Mouse (Mus musculus) neural tube, embryonic 11.5 days (tissue): ENCODE data around the gene Zswim5. TPM values are rescaled to one million over a fixed set of nuclear protein-coding genes. Genes with fewer than 3 reads are reported as not detected.
A peak's percentile ranks its signal among the peaks of the same experiment; 100 is the strongest.

Experiments
- ATAC-seq: fragments of 200-750 bp; cut with Nextera tagmentation; 2 replicates; pipeline ENCODE4 v1.8.0; 2017; ENCODE audit warnings: moderate number of reproducible peaks, mild to moderate bottlenecking, moderate TSS enrichment, moderate library complexity; ENCODE audit not compliant: insufficient read depth, low FRiP score, low TSS enrichment
- DNase-seq: peaks from one replicate; pipeline ENCODE4 v3.0.0-alpha.2; 2015; ENCODE audit warnings: low spot score
- H3K27ac ChIP-seq: fragments of 300-500 bp; sonication (generic); 2 replicates; pipeline ENCODE4 v1.5.1; 2014; ENCODE audit warnings: low read depth, mild to moderate bottlenecking, low read length
- H3K27me3 ChIP-seq: fragments of 300-500 bp; sonication (generic); 2 replicates; pipeline ENCODE4 v1.6.1; 2014; ENCODE audit warnings: mild to moderate bottlenecking, low read length, mixed read lengths; ENCODE audit not compliant: control insufficient read depth, insufficient read depth
- H3K36me3 ChIP-seq: fragments of 300-500 bp; sonication (generic); 2 replicates; pipeline ENCODE4 v1.6.1; 2014; ENCODE audit warnings: mild to moderate bottlenecking, low read length, moderate library complexity, mixed read lengths; ENCODE audit not compliant: control insufficient read depth, insufficient read depth
- H3K4me1 ChIP-seq: fragments of 300-500 bp; sonication (generic); 2 replicates; pipeline ENCODE4 v1.6.1; 2014; ENCODE audit warnings: low read length, mixed read lengths; ENCODE audit not compliant: control insufficient read depth, insufficient read depth
- H3K4me2 ChIP-seq: fragments of 300-500 bp; sonication (generic); 2 replicates; pipeline ENCODE4 v1.6.1; 2014; ENCODE audit warnings: low read depth, mild to moderate bottlenecking, moderate library complexity
- H3K4me3 ChIP-seq: fragments of 300-500 bp; sonication (generic); 2 replicates; pipeline ENCODE4 v1.5.1; 2014; ENCODE audit warnings: low read depth, low read length
- H3K9ac ChIP-seq: fragments of 300-500 bp; sonication (generic); 2 replicates; pipeline ENCODE4 v1.6.1; 2014; ENCODE audit warnings: mild to moderate bottlenecking, low read length
- H3K9me3 ChIP-seq: fragments of 300-500 bp; sonication (generic); 2 replicates; pipeline ENCODE4 v1.6.1; 2016; ENCODE audit warnings: low read length; ENCODE audit not compliant: control insufficient read depth
- WGBS: fragments of 180-500 bp; shearing (Covaris S2); extraction: QIAGEN DNeasy Blood & Tissue Kit; methylation state at CpG from one replicate; pipeline ENCODE4 v1.1.7; 2014; 5-methylcytosine and 5-hydroxymethylcytosine counted together
- polyA plus RNA-seq: library from polyadenylated mRNA; unstranded; fragments of >200 nt; fragmentation: Nextera tagmentation; extraction: Ambion mirVana; gene quantifications from 2 replicates; pipeline ENCODE4 v1.2.1, GENCODE M21; 2014

Zswim5 gene
- polyA plus RNA-seq, 1 experiment from 2014 or later = 13.6 TPM

DNA sequence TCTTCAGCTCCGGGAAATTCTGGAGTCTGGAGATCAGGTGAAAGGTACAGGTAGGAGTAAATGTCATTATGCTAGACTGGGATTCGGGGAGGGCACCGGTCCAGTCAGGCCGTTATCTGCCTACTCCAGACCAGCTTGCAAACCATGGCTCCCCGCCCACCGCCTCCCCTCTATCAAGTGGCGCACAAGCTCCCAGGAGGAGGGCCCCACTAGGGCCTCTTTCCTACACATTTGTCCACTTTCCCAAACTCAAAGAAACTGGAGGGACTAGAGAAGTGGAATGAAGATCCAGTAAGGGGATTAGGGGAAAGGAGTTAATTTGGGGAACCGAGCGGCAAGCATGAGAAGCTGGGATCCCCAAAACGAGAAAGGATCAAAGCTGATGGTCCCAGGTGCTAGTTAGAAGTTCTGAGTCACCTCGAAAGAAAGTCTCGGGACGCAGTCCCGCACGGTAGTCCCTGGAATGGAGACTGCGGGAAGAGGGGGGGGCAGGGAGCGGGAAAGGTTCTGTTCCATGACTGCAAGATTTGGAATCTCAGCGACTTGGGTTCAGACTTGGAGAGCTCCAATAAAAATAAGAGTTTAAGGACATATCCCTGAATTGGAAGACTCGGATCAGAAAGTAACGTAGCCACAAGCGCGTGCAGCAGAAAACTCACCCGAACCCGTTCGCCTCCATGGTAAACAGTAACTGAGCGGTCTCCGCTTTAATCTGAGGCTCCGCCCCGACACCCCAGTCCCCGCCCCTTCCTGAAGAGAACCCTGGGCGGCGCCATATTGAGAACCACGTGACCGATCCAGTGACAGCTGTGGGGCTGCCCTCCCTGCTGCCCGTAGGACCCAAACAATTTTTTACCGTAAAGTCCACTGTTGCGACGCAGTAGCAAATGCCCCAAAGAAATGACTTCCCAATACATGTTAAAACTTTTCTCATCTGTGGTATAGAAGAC, 116.8 kb downstream of the Zswim5 start, which contains the start of gene Urod:
Gene Urod, minus strand, starts transcription at position 742 of the 950 bp plus-strand sequence.
- Histone ChIP-seq H3K4me1 (peaks cover 17% of the 10 kb centered on the region), H3K27ac (peak within 1 kb of the TSS; percentile 82), H3K36me3 (peaks cover 2% of the 10 kb centered on the region; the same call in 1 of the 2 replicates), H3K9ac (peak within 1 kb of the TSS; percentile 84), H3K27me3 (no peaks in the 10 kb centered on the region), H3K9me3 (no peaks in the 10 kb centered on the region), H3K4me2 (peak within 1 kb of the TSS; percentile 99), H3K4me3 (peak within 1 kb of the TSS; percentile 98)
- peak; percentile 94 for DNase-seq
- ATAC-seq = peak; percentile 88
- WGBS = under 1% methylated on average over 38 of the region's 38 CpGs

DNA sequence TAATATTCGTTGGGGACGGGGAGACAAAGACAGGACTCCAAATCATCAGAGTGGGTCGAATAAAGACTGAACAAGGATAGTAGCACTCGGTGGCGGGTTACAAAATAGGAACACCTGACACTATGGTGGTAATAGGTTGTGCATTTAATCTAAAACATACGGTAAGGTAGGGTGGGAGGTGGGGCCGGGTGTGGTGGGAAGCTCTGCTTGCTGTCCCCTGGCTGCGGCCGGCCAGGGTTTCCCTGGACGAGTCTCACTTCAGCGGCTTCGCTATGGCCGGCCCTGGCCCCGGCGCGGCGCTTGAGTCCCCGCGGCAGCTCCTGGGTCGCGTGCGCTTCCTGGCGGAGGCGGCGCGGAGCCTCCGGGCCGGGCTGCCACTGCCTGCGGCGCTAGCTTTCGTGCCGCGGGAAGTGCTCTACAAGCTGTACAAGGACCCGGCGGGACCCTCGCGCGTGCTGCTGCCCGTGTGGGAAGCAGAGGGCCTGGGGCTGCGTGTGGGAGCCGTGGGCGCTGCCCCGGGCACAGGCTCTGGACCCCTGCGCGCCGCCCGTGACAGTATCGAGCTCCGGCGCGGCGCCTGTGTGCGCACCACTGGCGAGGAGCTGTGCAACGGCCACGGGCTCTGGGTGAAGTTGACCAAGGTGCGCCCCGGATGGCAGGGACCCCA, 118.1 kb downstream of the Zswim5 start, which contains the start of gene Hectd3:
Gene Hectd3, plus strand, starts transcription at position 187 of the 667 bp plus-strand sequence.
- H3K27me3 ChIP-seq = no peaks in the 10 kb centered on the region
- peak; percentile 65 for ATAC-seq
- WGBS = 1% methylated on average over 50 of the region's 58 CpGs
- H3K27ac ChIP-seq = peak within 1 kb of the TSS; percentile 82
- no peaks in the 10 kb centered on the region for H3K9me3 ChIP-seq
- peaks cover 2% of the 10 kb centered on the region; the same call in 1 of the 2 replicates for H3K36me3 ChIP-seq
- DNase-seq = peak; percentile 75
- peaks cover 17% of the 10 kb centered on the region for H3K4me1 ChIP-seq
- peak within 1 kb of the TSS; percentile 99 for H3K4me2 ChIP-seq
- H3K4me3 ChIP-seq = peak within 1 kb of the TSS; percentile 98
- peak within 1 kb of the TSS; percentile 84 for H3K9ac ChIP-seq

DNA sequence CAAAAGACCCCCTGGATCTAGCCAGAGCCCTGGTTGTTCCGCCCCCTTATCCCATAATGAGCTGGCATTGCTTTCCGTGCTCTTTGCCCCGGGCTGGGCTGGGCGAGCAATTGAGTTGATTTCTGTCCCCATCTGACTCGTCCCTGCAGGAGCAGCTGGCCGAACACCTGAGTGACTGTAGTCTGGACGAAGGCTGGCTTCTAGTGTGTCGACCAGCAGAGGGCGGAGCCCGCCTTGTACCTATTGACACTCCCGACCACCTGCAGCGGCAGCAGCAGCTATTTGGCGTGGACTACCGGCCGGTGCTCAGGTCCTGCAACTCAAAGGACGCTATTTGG, 118.6 kb downstream of the Zswim5 start:
- Histone ChIP-seq H3K27ac (peak overlapping the region; percentile 82; the same call in 1 of the 2 replicates), H3K4me3 (peak overlapping the region; percentile 98), H3K36me3 (peaks cover 2% of the 10 kb centered on the region; the same call in 1 of the 2 replicates), H3K4me2 (peak overlapping the region; percentile 99), H3K27me3 (no peaks in the 10 kb centered on the region), H3K4me1 (peaks cover 17% of the 10 kb centered on the region), H3K9ac (peak overlapping the region; percentile 84), H3K9me3 (no peaks in the 10 kb centered on the region)
- DNase-seq (peak; percentile 51), ATAC-seq (no peak; the same call in 1 of the 2 replicates)
- 0% methylated on average over 16 of the region's 16 CpGs for WGBS

GRCm38 (mm10) chr4:116999513-117000154, 122.5 kb downstream of the Zswim5 start:
- peaks cover 12% of the 10 kb centered on the region for H3K4me1 ChIP-seq
- no peaks in the 10 kb centered on the region for H3K27me3 ChIP-seq
- H3K4me2 ChIP-seq = no peak overlapping the region
- H3K4me3 ChIP-seq = no peak overlapping the region
- H3K9me3 ChIP-seq = no peaks in the 10 kb centered on the region
- H3K36me3 ChIP-seq = peaks cover 2% of the 10 kb centered on the region; the same call in 1 of the 2 replicates
- WGBS = 90% methylated on average over 17 of the region's 17 CpGs
- H3K9ac ChIP-seq = no peak overlapping the region
- H3K27ac ChIP-seq = no peak overlapping the region
- no peak for ATAC-seq
- DNase-seq = no peak

DNA sequence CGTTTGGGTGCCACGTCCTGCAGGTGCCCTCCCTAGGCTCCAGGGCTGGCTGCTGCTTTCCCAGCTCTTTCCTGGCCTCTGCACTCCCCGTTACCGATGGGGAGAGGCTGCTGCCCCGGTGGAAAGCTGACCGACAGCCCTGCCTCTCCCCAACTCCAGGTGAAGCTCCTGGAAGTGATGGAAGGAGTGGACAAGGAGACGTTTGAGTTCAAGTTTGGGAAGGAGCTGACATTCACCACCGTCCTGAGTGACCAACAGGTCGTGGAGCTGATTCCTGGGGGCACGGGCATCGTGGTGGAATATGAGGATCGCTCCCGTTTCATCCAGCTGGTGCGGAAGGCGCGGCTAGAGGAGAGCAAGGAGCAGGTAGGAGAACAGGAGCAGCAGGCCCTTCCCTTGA, 124.8 kb downstream of the Zswim5 start:
- H3K9ac ChIP-seq = no peak overlapping the region
- H3K27me3 ChIP-seq = no peaks in the 10 kb centered on the region
- H3K4me1 ChIP-seq = no peaks in the 10 kb centered on the region
- H3K4me2 ChIP-seq = no peak overlapping the region
- no peak overlapping the region for H3K27ac ChIP-seq
- no peak for DNase-seq
- no peaks in the 10 kb centered on the region for H3K9me3 ChIP-seq
- peaks cover 2% of the 10 kb centered on the region; the same call in 1 of the 2 replicates for H3K36me3 ChIP-seq
- ATAC-seq = no peak
- 92% methylated on average over 16 of the region's 16 CpGs for WGBS
- no peak overlapping the region for H3K4me3 ChIP-seq

DNA sequence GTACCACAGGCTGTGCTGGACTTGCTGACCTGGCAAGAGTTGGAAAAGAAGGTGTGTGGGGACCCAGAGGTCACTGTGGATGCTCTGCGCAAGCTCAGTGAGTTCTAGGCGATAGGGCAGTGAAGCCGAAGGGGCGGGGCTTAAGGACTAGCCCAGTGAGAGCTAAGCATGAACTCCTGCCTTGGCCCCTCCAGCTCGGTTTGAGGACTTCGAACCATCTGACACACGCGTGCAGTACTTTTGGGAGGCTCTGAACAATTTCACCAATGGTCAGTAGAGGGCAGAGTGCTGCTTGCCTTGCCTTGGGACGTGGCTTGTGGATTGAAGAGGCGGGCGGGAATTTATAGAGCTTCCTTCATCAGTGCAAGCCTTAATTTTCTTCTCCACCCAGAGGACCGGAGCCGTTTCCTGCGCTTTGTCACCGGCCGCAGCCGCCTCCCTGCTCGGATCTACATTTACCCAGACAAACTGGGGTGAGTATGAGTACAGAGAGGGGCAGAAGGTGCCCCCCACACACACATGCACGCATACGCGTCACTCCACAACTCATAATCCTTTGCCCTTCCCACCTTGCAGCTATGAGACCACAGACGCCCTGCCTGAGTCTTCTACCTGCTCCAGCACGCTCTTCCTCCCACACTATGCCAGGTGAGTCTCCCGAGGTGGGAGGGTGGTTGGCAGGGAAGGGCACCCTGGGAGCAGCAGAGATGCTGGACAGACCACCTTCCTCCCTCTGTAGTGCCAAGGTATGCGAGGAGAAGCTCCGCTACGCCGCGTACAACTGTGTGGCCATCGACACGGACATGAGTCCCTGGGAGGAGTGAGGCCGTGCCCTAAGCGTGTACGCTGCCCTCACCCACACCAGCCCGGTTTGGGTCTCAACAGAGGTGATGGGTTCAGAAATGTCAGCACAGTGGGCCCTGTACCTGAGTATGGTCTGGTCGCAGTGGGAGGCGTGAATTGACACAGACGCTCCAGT, 125.7 kb downstream of the Zswim5 start:
- H3K9me3 ChIP-seq = no peaks in the 10 kb centered on the region
- peak overlapping the region; percentile 3; the same call in 1 of the 2 replicates for H3K9ac ChIP-seq
- H3K27ac ChIP-seq = no peak overlapping the region
- no peaks in the 10 kb centered on the region for H3K4me1 ChIP-seq
- WGBS = 57% methylated on average over 38 of the region's 38 CpGs
- peaks cover 2% of the 10 kb centered on the region; the same call in 1 of the 2 replicates for H3K36me3 ChIP-seq
- peak; percentile 59 for DNase-seq
- no peaks in the 10 kb centered on the region for H3K27me3 ChIP-seq
- no peak overlapping the region for H3K4me2 ChIP-seq
- no peak overlapping the region for H3K4me3 ChIP-seq
- ATAC-seq = 0 out of 2 replicates have a peak, but pooled peaks have one; percentile 23

DNA sequence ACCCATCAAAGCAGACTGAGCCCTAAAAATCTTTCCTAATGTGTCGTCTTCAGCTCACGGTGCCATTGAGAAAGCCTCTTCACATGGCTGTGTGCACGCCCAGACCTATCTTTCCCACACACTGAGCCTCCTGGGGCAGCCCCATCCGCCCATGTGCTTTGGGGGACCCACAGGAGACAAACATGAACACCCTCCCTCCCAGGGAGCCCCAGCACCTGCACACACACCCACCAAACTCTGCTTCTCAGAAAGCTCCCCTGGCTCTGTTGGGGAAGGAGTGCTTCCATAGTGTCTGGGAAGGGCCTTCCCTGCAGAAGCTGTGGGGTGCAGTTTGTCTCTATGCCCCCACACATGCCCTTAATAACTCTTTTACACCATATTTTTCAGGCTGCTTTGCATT, 127.5 kb downstream of the Zswim5 start:
- WGBS = 87% methylated on average over 4 of the region's 4 CpGs
- ATAC-seq (no peak), DNase-seq (no peak)
- Histone ChIP-seq H3K4me2 (no peak overlapping the region), H3K4me1 (no peaks in the 10 kb centered on the region), H3K27me3 (no peaks in the 10 kb centered on the region), H3K36me3 (no peaks in the 10 kb centered on the region), H3K9ac (no peak overlapping the region), H3K27ac (no peak overlapping the region), H3K9me3 (no peaks in the 10 kb centered on the region), H3K4me3 (no peak overlapping the region)
